Mouse (Mus musculus) hematopoietic multipotent progenitor cell, adult 10-12 weeks (in vitro differentiated cells): ENCODE data around the gene Scp2. TPM values are rescaled to one million over a fixed set of nuclear protein-coding genes. Genes with fewer than 3 reads are reported as not detected.

Experiments
- polyA plus RNA-seq: library from polyadenylated mRNA; stranded (reverse); fragments of >175 nt; gene quantifications from 2 replicates; pipeline ENCODE4 v1.2.3, GENCODE M21; 2012; ENCODE audit warnings: low replicate concordance

The Scp2 gene
- polyA plus RNA-seq, result 28.4 and 92.1 TPM in 2 replicates

DNA sequence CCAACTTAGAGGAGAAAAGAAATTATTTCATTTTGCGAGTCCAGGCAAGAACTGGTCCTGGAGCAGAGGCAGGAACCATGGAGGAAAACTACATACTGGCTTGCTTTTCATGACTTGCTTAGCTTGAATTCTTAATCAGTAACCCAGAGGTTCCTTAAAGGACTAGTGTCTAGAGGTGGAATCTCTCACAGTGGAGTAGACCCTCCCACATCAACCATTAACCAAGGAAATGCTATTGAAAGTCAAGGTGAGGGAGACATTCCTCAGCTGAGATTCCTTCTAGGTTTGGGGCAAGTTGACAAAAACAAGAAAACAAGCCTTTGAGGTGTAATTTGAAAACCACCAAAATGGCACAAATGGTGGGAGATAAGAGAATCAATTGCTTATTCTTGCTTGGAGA is at the start of gene Scp2:
Scp2 (minus strand) TSS at position 119 of the 400 bp plus-strand sequence.

GRCm38 (mm10) chr4:108165152-108165895 is 20.5 kb upstream of the Scp2 start, which contains the start of gene Echdc2:
Gene Echdc2, plus strand, starts transcription at chr4:108165437.

GRCm38 (mm10) chr4:108096345-108096744 is 48.5 kb downstream of the Scp2 start, which contains the start of gene Podn:
Gene Podn, minus strand, starts transcription at chr4:108096445.

Other genes with a start within 250 kb of the Scp2 start
- gene Cpt2, start 221.4 kb downstream of the Scp2 start, polyA plus RNA-seq, result 52.0 and 110 TPM in 2 replicates
- gene Slc1a7, start 176.7 kb downstream of the Scp2 start, polyA plus RNA-seq, result not detected in 2 replicates
- 0.09 and 0.16 TPM in 2 replicates for gene Podn, start 48.6 kb downstream of the Scp2 start, polyA plus RNA-seq
- 0.92 and 2.6 TPM in 2 replicates for gene Echdc2, start 20.4 kb upstream of the Scp2 start, polyA plus RNA-seq
- not detected in 2 replicates for gene Zyg11a, start 73.0 kb upstream of the Scp2 start, polyA plus RNA-seq
- 4.1 and 5.0 TPM in 2 replicates for gene Zyg11b, start 156.1 kb upstream of the Scp2 start, polyA plus RNA-seq
- gene Coa7, start 183.1 kb upstream of the Scp2 start, polyA plus RNA-seq, result 0.79 and 5.2 TPM in 2 replicates
- not detected in 2 replicates for gene Shisal2a, start 238.4 kb upstream of the Scp2 start, polyA plus RNA-seq